Mouse (Mus musculus): ENCODE measurements around the gene Adgrf4. TPM values are rescaled to one million over a fixed set of nuclear protein-coding genes. Genes with fewer than 3 reads are reported as not detected.

The Adgrf4 gene
- total and polyA plus RNA-seq, 3 experiments = not detected

DNA sequence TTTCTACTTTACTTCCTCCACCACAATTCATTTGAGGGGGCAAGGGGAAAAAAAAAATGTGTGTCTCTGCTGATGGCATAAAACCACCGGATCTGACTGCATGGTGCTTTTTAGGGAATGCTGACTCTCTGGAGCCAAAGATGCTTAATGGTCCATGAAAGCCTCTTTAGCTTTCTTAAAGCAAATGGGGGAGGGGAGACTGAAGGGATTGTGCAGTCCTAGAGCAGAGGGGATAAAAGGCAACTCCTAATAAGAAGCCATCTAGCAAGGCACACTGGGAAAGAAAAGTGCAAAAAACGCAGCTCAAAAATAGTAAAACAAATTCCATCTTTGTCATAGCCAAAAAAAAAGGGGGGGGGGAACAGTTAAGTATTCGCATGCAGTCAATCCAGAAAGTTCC, 83.8 kb downstream of the Adgrf4 start:
- no peaks in the 10 kb centered on the region for H3K4me1 ChIP-seq (ENCODE audit: control insufficient read depth in 1 of 2, insufficient read depth in 2 of 2, low read length in 2 of 2)

More for the DNA sequence above, 83.8 kb downstream of the Adgrf4 start:
- DNase-seq (ENCODE audit: low read depth, low spot score) = no peak
- Histone ChIP-seq H3K36me3 (ENCODE audit: control insufficient read depth in 1 of 2, insufficient read depth in 2 of 2, low read length in 2 of 2) (no peaks in the 10 kb centered on the region), H3K27me3 (ENCODE audit: control insufficient read depth in 1 of 2, insufficient read depth in 2 of 2, low read length in 2 of 2) (no peaks in the 10 kb centered on the region), H3K27ac (ENCODE audit: control insufficient read depth, low read depth, low read length) (no peak overlapping the region), H3K9ac (ENCODE audit: control insufficient read depth, low read depth, low read length, poor library complexity, severe bottlenecking) (no peak overlapping the region), H3K9me3 (replicated peaks; ENCODE audit: insufficient read depth, low read length) (no peaks in the 10 kb centered on the region), H3K79me2 (ENCODE audit: control insufficient read depth, insufficient read depth, low read length, poor library complexity) (no peaks in the 10 kb centered on the region), H3K4me3 (ENCODE audit: control insufficient read depth in 1 of 2, insufficient read depth in 1 of 2, low read depth in 2 of 2, low read length in 2 of 2) (no peak overlapping the region)
- no peak for TF ChIP-seq ZMIZ1 (IDR thresholded peaks at IDR 0.05; ENCODE audit: low read depth, low read length)
- no peak for TF ChIP-seq USF1 (IDR thresholded peaks at IDR 0.05; ENCODE audit: low read depth, low read length)
- TF ChIP-seq NRF1 (IDR thresholded peaks at IDR 0.05; ENCODE audit: insufficient read depth, low read depth, low read length, poor library complexity, severe bottlenecking) = no peak
- TF ChIP-seq JUND (IDR thresholded peaks at IDR 0.05; ENCODE audit: low read depth, low read length) = no peak
- TF ChIP-seq RAD21 (IDR thresholded peaks at IDR 0.05; ENCODE audit: low read depth, low read length) = no peak
- TF ChIP-seq GABPA (IDR thresholded peaks at IDR 0.05; ENCODE audit: low read depth, low read length) = no peak
- TF ChIP-seq MXI1 (IDR thresholded peaks at IDR 0.05; ENCODE audit: low read depth, low read length) = no peak
- TF ChIP-seq MEF2A (IDR thresholded peaks at IDR 0.05; ENCODE audit: extremely low read depth, insufficient replicate concordance, low read depth, low read length, poor library complexity, severe bottlenecking) = no peak
- TF ChIP-seq MYC (IDR thresholded peaks at IDR 0.05; ENCODE audit: low read depth, low read length) = no peak
- TF ChIP-seq POLR2AphosphoS5 (IDR thresholded peaks at IDR 0.05; ENCODE audit: borderline replicate concordance, low read depth, low read length) = no peak
- no peak for TF ChIP-seq USF2 (IDR thresholded peaks at IDR 0.05; ENCODE audit: borderline replicate concordance in 1 of 2, insufficient read depth in 1 of 2, low read depth in 1 of 2, low read length in 2 of 2)
- no peak for TF ChIP-seq EP300 (IDR thresholded peaks at IDR 0.05; ENCODE audit: low read depth in 1 of 2, low read length in 2 of 2)
- TF ChIP-seq MAFK (IDR thresholded peaks at IDR 0.05; ENCODE audit: borderline replicate concordance, low read depth, low read length) = no peak
- TF ChIP-seq NELFE (IDR thresholded peaks at IDR 0.05; ENCODE audit: low read depth, low read length) = no peak

Other genes starting within 250 kb of the Adgrf4 start
- gene Opn5, start 80.9 kb downstream of the Adgrf4 start, total RNA-seq (2012; rRNA removed) = not detected in 2 replicates
- not detected for gene Opn5, start 80.9 kb downstream of the Adgrf4 start, polyA plus RNA-seq (2012; ENCODE audit: insufficient read depth in 1 of 2, insufficient read length in 2 of 2, low read depth in 1 of 2, low replicate concordance in 2 of 2, missing spikeins in 1 of 2)
- gene Adgrf2, start 49.9 kb upstream of the Adgrf4 start, total RNA-seq (2012; rRNA removed) = not detected in 2 replicates
- not detected for gene Adgrf2, start 49.9 kb upstream of the Adgrf4 start, polyA plus RNA-seq (2012; ENCODE audit: insufficient read depth in 1 of 2, insufficient read length in 2 of 2, low read depth in 1 of 2, low replicate concordance in 2 of 2, missing spikeins in 1 of 2)
- 10.4 and 10.7 TPM in 2 replicates for gene Cd2ap, start 184.4 kb upstream of the Adgrf4 start, total RNA-seq (2012; rRNA removed)
- 10 to 100 TPM in 1 of 2 experiments, not detected in 1; 14.3 TPM for gene Cd2ap, start 184.4 kb upstream of the Adgrf4 start, polyA plus RNA-seq (2012; ENCODE audit: insufficient read depth in 1 of 2, insufficient read length in 2 of 2, low read depth in 1 of 2, low replicate concordance in 2 of 2, missing spikeins in 1 of 2)